Mouse (Mus musculus) telencephalon, adult 2 months (tissue): Measurements from ENCODE around the gene Naa80.
"Not testable (repeated sequence)": the region's sequence is repeated elsewhere in the genome, so short reads cannot be mapped to it uniquely, and the experiment has no call there.

Experiments
- DNase-seq: peaks from one replicate; pipeline ENCODE4 v3.0.0-alpha.2; 2011; ENCODE audit warnings: low read depth, low spot score

The Naa80 gene

DNA sequence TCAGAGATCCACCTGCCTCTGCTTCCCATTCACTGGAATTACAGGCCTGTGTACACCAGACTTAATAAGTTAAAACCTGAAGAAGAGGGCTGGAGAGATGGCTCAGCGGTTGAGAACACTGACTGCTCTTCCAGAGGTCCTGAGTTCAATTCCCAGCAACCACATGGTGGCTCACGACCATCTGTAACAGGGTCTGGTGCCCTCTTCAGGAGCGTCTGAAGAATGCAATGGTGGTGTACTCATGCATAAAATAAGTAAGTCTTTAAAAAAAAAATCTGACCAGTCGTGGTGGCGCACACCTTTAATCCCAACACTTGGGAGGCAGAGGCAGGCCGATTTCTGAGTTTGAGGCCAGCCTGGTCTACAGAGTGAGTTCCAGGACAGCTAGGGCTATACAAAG lies 4.9 kb upstream of the Naa80 start:
- not testable (repeated sequence) for DNase-seq

DNA sequence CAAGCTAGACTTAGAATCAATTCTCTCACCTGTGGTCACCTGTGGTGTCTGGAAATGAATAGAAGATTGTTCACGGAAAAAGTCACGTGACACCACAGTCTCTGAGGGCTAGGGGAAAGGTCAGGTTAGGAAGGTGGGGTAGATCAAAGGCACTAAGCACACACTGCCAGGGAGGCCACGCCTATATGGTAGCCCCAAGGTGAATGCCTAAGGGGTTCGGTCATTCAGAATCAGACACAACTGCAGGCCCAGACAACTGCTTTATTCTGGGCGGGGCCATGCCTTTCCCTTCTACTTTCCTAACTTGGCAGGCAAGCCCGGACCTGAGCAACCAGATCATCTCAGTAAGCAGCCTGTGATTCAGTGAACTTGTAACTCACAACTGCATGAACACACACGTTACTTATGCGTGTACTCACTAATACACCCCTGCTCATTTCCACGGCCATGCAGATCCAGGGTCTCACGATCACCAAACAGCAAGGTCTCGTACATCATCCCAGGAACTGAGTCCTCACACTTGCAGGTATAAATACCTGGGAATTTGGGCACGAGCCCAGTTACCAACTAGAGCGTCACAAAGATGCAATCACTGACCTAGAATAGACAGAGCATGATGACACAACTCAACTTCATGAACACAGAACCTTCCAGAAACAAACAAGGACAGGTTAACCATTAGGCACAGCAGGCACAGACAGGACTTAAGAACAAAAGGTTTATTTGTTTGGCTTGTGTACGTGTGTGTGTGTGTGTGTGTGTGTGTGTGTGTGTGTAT lies 2.9 kb upstream of the Naa80 start:
- no peak for DNase-seq

DNA sequence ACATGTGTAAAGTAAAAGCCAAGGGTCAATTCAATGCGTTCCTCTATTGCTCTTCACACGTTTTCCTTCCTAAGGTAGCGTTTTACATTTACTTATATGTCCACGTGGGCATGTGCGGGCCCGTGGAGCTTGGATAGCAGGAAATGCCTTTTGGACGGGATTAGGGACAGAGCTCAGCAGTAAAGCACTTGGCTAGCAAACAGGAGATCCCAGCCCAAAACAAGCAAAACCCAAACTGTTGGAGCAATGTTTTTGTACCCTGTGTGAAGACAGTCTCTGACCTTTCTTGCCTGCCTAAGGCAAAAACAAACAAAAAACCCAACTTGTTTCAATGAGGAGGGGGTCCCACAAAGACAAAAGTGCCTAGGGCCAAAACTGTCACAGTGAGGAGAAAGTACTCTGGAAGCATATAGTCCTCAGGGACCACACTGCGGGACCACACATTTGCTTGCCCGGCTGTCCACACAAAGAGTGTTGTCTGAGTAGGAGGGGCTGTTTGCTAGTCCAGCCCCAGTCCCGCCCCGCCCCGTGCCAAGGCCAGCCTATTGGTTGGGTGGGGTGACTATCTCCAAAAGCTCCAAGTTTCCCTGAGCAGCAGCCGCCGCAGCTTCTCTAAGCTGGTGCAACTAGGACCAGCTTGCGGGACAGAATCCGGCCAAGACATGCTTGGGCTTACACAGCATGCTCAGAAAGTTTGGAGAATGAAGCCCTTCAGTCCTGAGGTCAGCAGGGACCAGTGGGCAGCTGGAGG lies 2.2 kb upstream of the Naa80 start, which contains the start of gene Hyal1:
Gene Hyal1 (plus strand): TSS at position 571 of the 751 bp plus-strand sequence.
- DNase-seq: no peak

DNA sequence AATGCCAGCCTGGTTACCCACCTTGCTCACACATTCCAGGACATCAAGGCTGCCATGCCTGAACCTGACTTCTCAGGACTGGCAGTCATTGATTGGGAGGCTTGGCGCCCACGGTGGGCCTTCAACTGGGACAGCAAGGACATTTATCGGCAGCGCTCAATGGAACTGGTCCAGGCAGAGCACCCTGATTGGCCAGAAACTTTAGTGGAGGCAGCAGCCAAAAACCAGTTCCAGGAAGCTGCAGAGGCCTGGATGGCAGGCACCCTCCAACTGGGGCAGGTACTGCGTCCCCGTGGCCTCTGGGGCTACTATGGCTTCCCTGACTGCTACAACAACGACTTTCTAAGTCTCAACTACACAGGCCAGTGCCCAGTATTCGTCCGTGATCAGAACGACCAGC lies 816 bp upstream of the Naa80 start:
- no peak for DNase-seq

DNA sequence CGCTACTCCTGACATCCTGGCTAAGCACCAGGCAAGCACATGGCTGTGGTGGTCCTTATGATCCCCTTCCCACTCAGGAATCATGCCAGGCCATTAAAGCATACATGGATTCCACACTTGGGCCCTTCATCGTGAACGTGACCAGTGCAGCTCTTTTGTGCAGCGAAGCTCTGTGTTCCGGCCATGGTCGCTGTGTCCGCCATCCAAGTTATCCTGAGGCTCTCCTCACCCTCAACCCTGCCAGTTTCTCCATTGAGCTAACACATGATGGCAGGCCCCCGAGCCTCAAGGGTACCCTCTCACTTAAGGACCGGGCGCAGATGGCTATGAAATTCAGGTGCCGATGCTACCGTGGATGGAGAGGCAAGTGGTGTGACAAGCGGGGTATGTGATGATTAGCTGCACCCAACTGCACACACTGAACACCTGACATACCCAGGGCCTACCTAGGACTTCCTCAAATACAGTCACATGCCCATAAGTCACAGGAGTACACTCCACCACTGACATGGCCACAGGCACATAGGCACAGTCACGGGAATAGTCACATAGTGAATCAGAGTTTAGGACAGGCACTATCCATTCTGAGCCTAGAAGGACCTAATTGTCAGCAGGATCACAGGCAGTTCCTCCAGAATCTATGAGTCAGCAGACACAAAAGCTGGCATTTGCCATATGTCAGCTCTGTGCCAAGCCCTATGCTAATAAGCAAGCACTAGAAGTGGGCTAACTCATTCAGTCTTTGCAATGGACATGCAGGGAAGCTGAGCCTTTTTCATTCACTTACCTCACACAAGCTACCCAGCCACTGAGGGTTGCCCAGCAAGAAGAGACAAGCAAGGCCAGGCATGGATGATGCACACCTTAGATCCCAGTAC lies 575 bp downstream of the Naa80 start:
- no peak for DNase-seq

DNA sequence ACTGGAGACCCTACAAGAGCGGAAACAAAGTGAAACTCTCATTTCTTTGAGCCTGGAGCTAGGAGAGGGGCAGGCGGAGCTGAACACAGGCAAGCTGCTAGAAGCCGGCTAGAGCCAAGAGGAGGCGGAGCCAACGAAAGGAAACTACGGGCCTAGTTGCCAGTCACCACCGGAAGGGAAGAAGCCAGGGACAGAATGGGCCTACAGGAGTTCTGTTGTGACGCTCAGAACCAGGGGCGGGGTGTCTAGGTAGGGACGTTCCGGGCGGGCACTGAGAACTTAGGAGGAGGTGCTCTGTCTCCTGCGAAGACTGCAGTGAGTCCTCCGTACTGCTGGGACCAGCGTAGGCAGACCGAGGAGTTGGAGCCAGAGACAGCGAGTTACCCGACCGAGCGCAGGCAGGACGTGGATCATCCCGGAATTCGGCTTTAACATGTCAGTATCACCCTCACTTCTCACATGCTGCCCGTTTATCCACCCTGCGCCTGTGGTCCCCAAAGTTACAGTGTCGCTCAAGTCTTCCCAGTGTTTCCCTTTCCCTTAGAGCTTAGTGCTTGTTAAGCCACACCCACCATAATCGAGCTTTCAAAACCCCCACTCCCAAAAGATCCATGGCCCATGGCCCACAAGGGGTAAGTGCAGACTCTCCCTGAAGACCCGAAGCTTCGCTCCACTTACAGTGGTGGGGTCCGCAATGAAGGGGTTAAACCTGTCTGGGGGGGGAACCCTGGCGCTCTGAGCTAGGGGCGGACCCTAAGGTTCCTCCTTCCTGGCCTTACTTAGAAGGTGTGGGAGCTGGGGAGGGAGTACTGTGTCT lies 2.0 kb downstream of the Naa80 start, which contains the start of gene Hyal3:
Gene Hyal3 (plus strand): TSS at position 318 of the 817 bp plus-strand sequence.
- peak; percentile 92 for DNase-seq

DNA sequence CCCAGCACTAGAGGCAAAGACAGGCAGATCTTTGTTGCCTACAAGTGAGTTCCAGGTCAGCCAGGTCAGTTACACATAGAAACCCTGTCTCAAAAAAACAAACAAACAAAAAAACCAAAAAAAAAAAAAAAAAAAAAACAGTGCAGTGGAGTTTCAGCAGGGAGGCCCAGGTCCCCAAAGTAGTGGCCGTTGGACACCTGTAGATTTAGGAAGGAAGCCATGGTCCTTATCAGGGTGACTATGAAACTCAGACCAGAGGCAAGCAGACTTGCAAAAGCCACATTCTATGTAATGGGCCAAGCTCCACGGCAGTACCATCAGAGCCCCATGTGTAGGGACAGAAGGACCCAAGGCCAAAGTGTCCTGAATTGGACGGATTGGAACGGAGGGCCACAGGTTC lies 2.9 kb downstream of the Naa80 start:
- no peak for DNase-seq

DNA sequence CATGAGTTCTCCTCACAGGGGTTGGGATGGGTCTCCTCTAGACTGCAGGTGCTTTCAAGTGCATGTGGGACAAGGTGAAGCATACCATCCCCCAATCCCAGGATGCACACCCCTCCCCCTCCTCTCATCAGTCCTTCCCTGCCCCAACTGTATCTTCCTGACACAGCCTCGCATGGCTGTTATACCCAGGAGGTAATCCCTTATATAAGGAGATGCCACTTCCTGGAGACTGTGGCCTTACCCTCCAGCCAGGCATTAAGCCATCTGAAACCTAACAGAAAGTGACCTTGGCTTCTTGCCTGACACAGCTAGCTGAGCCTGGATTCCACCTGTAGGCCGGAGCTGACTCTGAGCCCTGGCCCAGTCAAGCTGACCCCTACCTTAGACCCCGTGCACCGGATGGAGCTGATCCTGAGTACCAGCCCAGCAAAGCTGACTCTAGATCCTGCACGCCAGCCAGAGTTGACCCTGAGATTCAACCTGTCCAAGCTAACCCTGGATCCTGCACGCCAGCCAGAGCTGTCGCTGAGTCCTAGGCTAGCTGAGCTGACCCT lies 3.9 kb downstream of the Naa80 start:
- no peak for DNase-seq

DNA sequence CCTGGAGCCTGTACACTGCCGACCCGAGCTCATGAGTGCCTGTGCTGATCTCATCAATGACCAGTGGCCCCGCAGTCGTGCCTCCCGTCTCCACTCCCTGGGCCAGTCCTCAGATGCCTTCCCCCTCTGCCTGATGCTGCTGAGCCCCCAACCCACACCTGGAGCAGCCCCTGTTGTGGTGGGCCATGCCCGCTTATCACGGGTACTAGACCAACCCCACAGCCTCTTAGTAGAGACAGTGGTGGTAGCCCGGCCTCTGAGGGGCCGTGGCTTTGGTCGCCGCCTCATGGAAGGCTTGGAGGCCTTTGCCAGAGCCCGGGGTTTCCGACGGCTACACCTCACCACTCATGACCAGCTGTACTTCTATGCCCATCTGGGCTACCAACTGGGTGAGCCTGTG lies 4.5 kb downstream of the Naa80 start:
- DNase-seq: no peak

DNA sequence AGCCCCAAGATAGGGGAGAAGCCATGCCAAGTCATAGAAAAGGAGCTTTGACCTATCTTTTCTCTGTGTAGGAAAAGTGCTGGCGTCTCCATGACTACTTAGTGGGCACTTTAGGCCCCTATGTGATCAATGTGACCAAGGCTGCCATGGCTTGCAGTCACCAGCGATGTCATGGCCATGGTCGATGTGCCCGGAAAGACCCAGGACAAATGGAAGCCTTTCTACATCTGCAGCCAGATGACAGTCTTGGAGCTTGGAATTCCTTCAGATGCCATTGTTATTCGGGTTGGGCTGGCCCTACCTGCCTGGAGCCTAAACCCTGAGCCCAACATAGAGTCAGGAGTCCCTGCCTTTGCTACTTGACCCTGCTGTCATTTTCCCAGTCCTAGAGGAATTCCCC lies 7.8 kb downstream of the Naa80 start:
- no peak for DNase-seq

DNA sequence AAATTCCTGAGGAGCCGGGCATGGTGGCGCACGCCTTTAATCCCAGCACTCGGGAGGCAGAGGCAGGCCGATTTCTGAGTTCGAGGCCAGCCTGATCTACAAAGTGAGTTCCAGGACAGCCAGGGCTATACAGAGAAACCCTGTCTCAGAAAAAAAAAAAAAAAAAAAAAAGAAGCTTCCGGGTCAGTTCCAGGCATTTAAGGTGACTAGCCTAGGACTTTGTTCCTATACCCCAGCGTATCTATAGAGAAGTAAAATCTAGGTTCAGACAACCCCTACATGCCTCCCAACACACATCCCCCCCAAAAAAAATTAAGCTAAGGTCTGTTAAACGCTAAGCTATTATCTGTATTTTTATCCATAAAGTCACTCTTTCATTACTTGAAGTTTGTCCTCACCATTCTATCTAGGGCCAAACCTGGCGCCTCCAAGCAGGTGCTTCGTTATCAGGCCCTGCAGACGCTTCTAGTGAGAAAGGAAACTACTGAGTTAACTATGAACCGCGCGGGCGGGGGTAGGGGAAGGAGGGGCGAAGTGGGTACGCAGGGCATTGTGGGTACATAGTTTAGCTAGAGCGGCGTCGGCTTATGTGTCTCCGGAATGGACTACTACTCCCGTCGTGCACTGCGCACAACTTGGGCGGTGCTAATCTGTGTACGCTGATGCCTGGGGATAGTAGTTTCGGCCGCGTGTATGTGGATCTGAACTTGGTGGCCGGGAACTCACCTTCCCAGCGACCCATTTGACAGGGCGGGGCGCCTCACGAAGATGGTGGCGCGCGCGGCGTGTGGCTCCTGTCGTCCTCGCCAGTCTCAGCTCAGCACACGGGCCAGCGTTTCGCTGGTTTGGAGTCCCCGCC lies 8.5 kb downstream of the Naa80 start, which contains the start of gene Ifrd2:
Gene Ifrd2 (plus strand): TSS at position 669 of the 859 bp plus-strand sequence.
- peak; percentile 99 for DNase-seq

DNA sequence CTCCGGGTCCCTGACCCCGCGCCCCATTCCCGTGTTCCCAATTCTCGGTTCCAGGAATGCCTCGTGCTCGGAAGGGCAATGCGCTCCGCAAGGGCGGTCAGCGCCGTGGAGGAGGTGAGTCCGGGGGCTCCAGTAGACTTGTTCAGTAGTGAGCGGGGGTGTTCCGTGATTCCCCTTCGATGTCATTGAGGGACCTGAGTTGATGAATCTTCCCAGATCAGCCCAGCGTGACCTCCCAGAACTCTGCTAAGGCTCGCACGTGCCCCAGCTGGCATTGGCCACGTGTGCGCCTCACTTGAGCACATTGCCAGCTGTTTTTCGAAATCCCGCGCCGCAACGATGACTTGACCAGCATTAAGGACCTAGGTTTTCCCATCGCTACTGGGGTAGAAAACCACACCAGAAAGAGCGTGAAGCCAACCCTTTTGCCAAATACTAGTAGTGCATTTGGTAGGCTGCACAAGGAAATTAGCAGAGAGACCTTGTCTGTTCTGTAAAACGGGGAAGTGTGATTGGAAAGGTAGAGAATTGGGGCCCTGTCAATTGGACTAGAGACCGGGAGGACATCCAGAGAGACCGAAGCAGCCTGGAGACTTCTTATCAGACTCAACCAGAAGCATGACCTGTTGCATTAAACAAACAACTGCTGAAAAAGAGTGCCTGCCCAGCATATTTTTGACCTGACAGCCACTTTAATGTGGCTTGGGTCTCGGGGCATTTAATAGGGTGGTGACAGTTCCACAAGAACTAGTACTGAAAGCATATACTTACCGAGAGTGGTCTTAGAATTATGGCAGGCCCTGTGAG lies 9.3 kb downstream of the Naa80 start:
- no peak for DNase-seq

DNA sequence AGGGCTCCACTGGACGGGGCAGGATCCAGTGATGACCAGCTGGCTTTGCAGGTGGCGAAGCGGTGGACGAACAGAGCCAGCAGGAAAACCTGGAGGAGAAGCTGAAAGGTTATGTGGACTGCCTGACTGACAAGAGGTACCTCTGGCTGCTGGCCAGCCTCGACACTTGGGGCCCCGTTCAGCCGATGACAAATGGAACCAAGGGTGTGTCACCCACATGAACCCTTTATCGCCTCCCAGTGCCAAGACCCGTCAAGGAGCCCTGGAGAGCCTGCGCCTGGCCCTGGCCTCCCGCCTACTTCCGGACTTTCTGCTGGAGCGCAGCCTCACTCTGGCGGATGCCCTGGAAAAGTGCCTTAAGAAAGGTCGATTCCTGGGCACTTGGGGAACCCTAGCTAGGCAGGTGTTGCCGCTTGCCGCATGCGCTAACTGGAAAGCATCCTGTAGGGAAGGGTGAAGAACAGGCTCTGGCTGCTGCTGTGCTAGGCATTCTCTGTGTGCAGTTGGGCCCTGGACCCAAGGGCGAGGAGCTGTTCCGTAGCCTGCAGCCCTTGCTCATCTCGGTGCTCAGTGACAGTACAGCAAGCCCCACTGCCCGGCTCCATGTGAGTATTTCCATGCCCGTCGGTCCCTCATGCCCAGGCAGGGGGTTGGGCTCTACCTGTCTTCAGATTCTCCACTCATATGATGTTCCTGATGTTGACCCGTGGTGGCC lies 11.5 kb downstream of the Naa80 start:
- no peak for DNase-seq

DNA sequence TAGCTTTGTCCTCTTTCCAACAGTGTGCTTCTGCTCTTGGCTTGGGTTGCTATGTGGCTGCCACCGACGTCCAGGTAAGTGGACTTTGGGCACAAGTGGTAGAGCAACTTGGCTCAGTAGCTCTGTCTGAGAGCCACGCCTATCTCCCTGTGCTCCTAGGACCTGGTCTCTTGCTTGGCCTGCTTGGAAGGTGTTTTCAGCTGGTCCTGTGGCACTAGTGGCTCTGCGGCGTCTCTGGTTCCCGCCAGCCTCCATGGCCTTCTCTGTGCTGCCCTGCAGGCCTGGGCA lies 12.0 kb downstream of the Naa80 start:
- no peak for DNase-seq

DNA sequence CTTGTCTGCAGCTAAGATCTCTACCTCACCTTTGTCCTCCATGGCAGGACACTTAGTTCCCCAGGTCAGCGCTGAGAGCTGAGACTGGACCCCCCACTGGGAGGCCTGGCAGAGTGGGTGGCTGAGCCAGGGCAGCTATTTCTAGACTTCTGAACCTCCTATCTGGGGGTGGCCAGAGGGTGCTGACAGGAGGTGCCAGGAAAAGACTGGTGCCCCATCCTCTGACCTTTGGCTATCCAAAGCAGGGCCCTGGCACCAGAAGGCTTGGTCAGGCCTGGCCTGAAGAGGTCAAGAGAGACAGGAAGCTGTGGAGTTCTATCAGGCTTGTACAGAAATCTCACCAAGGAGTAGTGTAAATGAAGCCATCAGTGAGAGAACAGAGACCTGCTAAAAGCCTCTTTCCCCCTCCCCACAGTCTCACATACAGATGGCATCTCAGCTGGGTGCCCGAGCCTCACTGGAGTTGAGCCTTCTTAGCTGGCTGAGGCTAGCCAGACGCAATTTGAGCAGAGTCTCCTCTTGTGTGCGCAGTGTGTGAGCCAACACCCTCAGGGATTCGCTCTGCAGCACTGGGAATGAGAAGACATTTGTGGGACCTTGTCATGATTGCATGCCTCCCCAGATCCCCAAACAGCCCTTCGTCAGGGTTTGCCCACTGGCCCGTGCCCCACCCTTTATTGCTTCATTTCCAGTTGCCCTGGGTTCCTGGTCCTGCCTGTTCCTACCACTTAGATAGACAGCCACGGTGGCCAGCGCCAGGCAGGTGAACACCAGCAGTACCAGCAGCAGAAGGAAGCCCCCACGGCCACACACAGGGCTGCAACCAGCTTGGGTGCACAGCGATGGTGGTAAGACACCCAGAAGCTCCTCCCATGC lies 14.7 kb downstream of the Naa80 start:
- DNase-seq: no peak

DNA sequence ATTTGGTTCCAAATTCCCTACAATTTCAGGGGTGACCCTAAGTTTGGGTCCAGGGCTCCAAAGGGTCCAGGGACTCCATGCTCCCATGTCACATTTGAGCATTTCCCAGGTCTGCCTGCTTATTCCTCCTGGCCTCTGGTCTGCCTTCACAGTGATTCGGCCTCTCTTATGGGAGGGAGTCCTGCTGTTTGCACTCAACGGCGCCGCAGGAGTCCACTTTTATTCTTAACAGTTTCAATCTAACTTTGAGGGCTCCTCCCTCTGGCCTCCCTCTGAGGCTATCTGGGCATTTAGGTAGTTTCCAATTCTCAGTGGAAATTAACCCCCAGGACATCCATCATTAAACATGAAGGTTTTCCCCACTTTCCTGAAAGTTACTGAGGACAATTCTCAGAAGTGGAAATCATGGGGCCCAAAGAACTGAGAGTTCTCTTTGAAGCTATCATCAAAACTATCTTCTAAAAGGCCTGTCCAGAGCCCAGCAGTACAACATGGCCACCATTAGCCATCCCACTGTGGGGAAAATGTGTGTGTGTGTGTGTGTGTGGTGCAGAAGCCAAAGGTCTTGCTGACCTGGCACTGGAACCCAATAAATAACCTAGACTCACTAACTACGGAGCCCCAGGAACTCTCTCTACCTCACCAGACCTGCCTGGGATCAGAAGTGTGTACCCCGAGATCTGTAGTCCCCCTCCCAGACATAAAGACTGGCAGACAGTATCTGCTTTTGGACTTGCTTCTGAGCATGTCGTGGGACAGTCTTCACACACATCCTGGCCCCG lies 15.8 kb downstream of the Naa80 start:
- DNase-seq: no peak
